8 mouse cellular contexts compared by ENCODE assay signal in the genomic region with DNA sequence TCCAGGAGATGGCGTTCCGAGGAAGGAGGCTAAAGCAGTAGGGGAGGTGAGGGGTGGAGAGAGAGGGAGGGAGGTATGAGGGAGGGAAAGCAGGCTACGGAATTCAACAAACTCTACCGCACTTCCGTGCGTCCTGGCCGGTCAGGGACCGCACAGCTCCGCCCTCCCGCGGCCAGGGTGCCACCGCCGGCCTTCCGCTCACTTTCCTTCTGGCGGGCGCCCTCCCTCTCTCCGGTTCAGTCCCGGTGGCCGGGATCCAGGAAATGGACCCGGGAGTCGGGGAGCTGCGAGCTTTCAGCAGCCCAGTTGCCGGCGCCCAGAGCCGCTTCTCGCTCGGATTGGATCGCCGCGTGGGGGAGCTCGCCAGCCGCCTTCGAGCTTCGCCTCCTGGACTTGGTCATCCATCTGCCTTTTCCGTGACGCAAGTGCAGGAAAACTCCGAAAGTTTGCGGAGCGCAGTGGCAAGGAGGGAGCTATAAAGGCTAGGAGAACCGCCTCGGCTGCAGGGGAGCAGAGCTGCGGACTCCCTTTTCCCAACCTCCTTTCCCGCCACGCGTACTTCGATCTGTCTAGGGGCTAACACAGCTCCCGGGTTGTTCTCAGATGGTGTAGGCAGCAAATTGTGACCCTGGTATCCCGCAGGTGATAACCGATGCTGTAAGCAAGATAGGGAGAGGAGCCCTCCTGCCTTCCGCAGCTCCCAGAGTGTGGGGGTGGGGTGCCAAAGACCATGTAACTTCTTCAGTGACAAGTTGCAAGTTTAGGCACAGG. TPM values are rescaled to one million over a fixed set of nuclear protein-coding genes. Genes with fewer than 3 reads are reported as not detected.
DNase-seq lines count a peak whose midpoint lies in the region; ATAC-seq lines count a peak whose summit lies in the region.

A gene (minus strand): TSS at position 331 of the 771 bp plus-strand sequence.

- peak within 1 kb of the TSS; percentile 74 for H3K9ac ChIP-seq in hindbrain, embryonic 13.5 days

- peak; percentile 81 for ATAC-seq in hindbrain, embryonic 13.5 days (ENCODE audit: low FRiP score)

- peak within 1 kb of the TSS; percentile 56 for H3K4me3 ChIP-seq in hindbrain, embryonic 13.5 days

- peak within 1 kb of the TSS; percentile 83 for H3K27ac ChIP-seq in hindbrain, embryonic 13.5 days

- under 1% methylated on average over 50 of the region's 50 CpGs for WGBS in hindbrain, embryonic 13.5 days

- peak within 1 kb of the TSS; percentile 85 for H3K4me2 ChIP-seq in hindbrain, embryonic 13.5 days

- peaks cover 52% of the 10 kb centered on the region for H3K4me1 ChIP-seq in hindbrain, embryonic 13.5 days (replicated peaks)

- H3K27me3 ChIP-seq in hindbrain, embryonic 13.5 days: peaks cover 28% of the 10 kb centered on the region

- H3K9me3 ChIP-seq in hindbrain, embryonic 13.5 days: no peaks in the 10 kb centered on the region

- no peaks in the 10 kb centered on the region for H3K36me3 ChIP-seq in hindbrain, embryonic 13.5 days

- DNase-seq in NIH3T3 (ENCODE audit: low read depth): peak; percentile 97
- peak; percentile 90 to 94 for DNase-seq in cerebellum, postnatal 25 days
- DNase-seq in frontal cortex, postnatal 25 days (ENCODE audit: low spot score in 2 of 2): peak; percentile 68 to 84
- DNase-seq in layer of hippocampus, postnatal 36 days: peak; percentile 87 to 89
- DNase-seq in lung, postnatal 25 days (ENCODE audit: low spot score): peak; percentile 95
- peak; percentile 45 for DNase-seq in retina, adult 2 months (ENCODE audit: low read depth, low spot score)
- DNase-seq in thymus, postnatal 25 days: peak; percentile 88

RNA-seq across cellular contexts. Expression of the gene that starts here (rescaled TPM):
- polyA plus RNA-seq in hindbrain, embryonic 13.5 days (2015; fragmentation: Nextera tagmentation; extraction: Ambion mirVana): 2.9 and 3.7 TPM in 2 replicates
- total RNA-seq in layer of hippocampus, postnatal 36 days (2021): 1 to 10 TPM; 9.1 to 9.2 TPM

Comparison
In these comparisons a context has a peak if more than half of its experiments do, and no peak if none do; other contexts are left out.
1. Peak in every context shown above with its lines: DNase-seq, ATAC-seq, H3K4me3 ChIP-seq and H3K27ac ChIP-seq.
2. DNase-seq: peak in every context shown above with its lines; median percentile 97 in NIH3T3; 95 in lung, postnatal 25 days; 92 in cerebellum, postnatal 25 days; 88 in layer of hippocampus, postnatal 36 days; 88 in thymus, postnatal 25 days; 76 in frontal cortex, postnatal 25 days; 45 in retina, adult 2 months.